Mouse (Mus musculus) embryo, embryonic 10.5 days (tissue): ENCODE results near the gene Gm21788.
"Not testable (repeated sequence)": the region's sequence is repeated elsewhere in the genome, so short reads cannot be mapped to it uniquely, and the experiment has no call there.

Experiments
- DNase-seq: peaks from one replicate; pipeline ENCODE4 v3.0.0-alpha.2; 2015; ENCODE audit warnings: low spot score

Gene Gm21788

GRCm38 (mm10) chrY:7404710-7405109 is at the start of gene Gm21788:
Gene Gm21788 (plus strand): TSS chrY:7405010.
- not testable (repeated sequence) for DNase-seq
